Mouse (Mus musculus) layer of hippocampus, adult 9-10 months (tissue): ENCODE results near the gene Brip1.

Experiments used
- DNase-seq: peaks from one replicate; pipeline ENCODE4 v3.0.0; 2022; ENCODE audit warnings: low spot score

Brip1 gene

DNA sequence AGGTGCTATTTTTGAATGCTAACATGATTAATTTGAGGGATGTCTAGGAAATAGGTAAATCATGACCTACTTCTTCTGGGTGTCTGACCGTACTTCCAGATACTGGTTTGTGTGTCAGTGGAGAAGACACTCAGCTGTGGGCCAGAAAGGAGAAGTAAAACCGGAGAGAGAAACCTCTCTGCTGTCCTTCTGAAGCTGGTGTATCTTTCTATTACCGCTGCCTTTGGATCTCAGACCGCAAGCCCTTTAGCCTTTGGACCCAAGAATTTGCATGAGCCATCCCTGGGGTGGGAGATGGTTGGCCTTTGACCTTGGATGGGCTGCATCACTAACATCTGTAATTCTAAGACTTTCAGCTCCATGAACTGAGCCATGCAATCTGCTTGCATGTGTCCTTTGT is 93.7 kb downstream of the Brip1 start:
- no peak for DNase-seq

GRCm38 (mm10) chr11:86106596-86106995 is 94.4 kb downstream of the Brip1 start:
- DNase-seq = no peak

DNA sequence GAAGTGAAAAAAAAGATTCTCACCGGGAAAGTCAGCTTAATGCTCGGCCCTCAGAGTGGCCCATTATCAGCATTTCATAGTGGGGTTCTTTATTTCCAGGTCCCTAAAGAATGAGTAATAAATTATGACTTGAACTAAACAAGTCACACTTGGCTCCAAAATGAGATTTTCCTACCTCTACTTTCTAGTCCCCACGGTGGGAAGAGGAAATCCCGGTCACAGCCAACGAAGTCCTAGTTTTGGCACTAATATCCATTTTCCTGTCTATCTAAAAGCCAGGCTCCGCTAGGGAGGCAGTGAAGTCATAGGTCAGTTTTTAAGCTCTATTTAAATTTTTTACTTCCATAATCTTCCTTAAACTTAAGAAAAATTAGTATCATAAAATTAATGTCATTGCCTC is 99.8 kb downstream of the Brip1 start:
- no peak for DNase-seq

GRCm38 (mm10) chr11:86099341-86099740 is 101.7 kb downstream of the Brip1 start:
- DNase-seq = no peak

GRCm38 (mm10) chr11:86088815-86089214 is 112.2 kb downstream of the Brip1 start:
- DNase-seq = no peak

- DNase-seq = no peak
Observed at GRCm38 (mm10) chr11:86084522-86084921, 116.5 kb downstream of the Brip1 start.

GRCm38 (mm10) chr11:86078025-86078424 is 123.0 kb downstream of the Brip1 start:
- DNase-seq = no peak

- no peak for DNase-seq
Observed at GRCm38 (mm10) chr11:86076966-86077365, 124.0 kb downstream of the Brip1 start.

GRCm38 (mm10) chr11:86076403-86076802 is 124.6 kb downstream of the Brip1 start:
- no peak for DNase-seq

- DNase-seq = no peak
Observed at GRCm38 (mm10) chr11:86075371-86075770, 125.6 kb downstream of the Brip1 start.

DNA sequence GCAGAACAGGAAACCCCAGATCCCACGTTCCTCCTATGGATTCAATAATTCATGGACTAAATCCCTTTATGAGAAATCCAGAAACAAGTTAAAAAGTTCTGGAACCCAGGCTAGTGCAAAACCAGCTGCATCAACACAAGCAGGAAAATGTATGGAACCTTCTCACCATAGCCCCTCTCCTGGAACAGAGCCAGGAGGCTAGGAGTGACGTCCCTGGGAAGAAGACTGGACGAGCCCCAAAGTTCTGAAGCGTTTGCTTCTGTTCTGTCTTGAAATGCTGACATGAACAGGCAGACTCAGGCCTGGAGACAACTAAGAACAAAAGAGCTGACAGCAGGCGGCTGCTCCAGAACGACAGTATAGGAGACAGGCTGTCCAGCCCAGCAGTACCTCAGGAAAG is 132.3 kb downstream of the Brip1 start:
- DNase-seq = no peak

DNA sequence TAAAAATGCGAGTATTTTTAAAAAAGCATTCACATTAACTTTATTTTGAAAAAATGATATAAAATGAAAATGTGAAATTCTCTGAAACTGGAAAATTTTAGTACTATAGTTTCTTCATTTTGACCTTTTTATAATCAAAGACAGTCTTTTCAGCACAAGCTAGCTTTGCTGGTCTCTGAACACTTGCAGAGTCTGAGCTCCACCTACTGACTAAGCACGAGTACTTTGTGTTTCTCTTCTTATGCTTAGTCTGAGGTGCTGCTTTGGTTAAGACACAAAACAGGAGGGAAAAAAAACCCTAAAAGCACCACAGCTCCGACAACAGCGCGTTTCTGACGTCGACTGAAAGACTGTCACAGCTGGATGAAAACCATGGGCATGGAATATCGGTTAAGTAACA is 133.8 kb downstream of the Brip1 start:
- no peak for DNase-seq

GRCm38 (mm10) chr11:86064881-86065280 is 136.1 kb downstream of the Brip1 start:
- DNase-seq = no peak

DNA sequence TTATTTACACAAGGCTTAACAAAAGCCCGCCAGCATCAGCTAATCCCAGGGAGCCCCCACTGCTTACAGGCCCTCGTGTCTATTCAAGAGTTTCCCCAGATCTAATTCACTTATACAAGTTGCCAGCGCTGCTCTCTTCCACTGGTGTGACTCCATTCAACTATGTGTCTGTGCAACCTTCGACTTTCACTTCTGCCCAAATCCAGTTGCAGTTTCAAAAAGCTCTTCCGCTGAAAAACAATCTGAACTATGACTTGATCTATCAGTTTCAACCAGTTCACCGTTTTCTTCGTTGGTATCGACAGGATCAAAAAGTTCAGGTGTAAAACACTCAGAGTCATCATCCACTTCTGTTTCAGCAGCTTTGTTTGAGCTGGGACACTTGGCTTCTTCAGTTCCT is 139.8 kb downstream of the Brip1 start:
- no peak for DNase-seq

DNA sequence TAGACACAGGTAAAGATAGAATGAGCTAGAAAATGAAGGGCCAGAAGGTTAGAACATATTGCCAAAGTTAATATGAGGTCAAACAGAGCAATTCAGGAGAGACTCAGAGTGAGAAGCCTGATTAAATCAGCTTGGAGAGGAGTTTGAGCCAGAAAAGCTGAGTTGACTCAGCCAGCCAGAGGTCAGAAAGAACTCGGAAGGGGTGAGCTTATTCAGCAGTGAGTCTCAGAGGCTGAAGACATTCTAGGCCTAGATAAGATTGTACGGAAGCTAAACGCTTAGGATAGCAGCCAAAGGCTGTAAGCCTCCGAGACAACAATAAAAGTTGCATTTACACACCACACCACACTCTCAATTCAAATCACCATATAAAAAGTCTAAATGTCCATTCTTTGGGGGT is 141.9 kb downstream of the Brip1 start:
- no peak for DNase-seq

DNA sequence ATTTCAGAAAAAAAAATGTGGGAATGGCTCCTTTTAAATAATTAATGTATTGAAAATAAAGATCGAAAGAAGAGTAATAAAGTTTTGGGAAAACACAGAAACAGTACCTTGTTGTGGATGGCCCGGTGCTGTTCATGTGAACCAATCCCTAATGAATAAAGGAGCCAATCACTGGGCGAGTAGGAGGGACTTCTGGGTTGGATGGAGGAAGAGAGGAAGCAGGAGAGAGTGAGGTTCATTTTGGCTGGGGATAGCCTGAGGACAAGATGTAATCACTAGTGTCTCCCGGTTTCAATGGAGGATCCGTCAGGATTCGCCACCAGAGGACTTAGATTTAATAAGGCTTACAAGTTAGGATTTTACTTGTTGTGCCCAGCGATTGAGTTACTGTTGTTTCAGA is 145.2 kb downstream of the Brip1 start:
- DNase-seq = no peak

DNA sequence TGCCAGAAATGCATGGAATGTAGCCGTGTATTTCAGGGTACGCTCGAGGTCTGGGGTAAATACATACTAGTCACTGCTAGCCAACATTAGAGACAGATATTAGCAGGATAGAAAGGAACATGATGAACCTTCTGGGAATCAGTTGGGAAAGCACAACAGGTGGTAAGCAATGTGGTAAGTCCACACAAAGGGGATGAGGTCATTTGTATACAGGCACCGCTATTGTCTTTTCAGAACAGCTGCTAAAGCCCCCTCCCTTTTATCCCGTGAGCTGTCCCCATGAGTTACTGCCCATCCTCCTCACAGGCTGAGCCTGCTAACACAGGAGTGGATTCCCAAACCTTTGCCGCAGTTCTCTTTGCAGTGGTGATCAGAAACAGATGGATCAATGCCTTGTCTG is 149.6 kb downstream of the Brip1 start:
- no peak for DNase-seq

GRCm38 (mm10) chr11:86050430-86051280 is 150.3 kb downstream of the Brip1 start:
- DNase-seq = no peak

DNA sequence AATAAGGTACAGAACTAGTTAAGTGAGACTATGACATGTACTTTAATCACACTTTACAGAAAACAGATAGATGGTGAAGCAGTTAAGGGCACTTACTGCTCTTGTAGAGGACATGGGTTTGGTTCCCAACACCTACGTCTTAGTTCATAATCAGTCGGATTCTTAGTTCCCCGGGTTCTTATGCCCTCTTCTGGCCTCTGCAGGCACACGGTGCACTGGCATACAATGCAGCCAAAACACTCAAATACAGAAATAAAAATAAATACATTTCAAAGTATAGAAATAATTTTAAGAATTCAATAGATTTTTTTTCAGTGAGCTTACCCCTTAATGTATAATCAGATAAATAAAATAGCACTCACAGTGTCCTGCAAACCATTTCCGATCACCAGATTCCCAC is 161.0 kb downstream of the Brip1 start:
- no peak for DNase-seq

- no peak for DNase-seq
Observed at GRCm38 (mm10) chr11:86039355-86039754, 161.6 kb downstream of the Brip1 start.

- DNase-seq = no peak
Observed at GRCm38 (mm10) chr11:86038701-86039100, 162.3 kb downstream of the Brip1 start.

DNA sequence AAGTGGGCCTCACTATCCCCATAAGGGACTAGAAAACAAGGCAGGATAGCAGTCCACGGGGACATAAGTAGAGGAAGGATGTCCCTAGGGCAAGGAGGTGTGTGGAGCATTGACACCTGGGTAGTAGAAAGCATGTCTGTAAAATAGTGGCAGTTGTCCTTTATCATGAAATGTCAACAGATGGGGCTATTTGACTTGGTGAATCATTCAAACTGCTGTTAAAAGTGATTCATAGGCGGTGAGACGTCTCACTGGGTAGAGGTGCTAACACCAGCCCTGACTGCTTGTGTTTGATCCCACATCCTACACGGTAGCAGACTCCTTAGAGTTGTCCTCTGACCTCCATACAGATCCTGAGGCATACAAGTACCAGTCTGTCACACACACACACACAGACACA is 168.1 kb downstream of the Brip1 start:
- DNase-seq = no peak

GRCm38 (mm10) chr11:86028034-86028433 is 173.0 kb downstream of the Brip1 start:
- no peak for DNase-seq

- no peak for DNase-seq
Observed at GRCm38 (mm10) chr11:86026556-86027194, 174.3 kb downstream of the Brip1 start.
